Mouse (Mus musculus) kidney, embryonic 14.5 days (tissue): ENCODE data around the gene Gm49325. TPM values are rescaled to one million over a fixed set of nuclear protein-coding genes. Genes with fewer than 3 reads are reported as not detected.

Experiments used
- ATAC-seq: fragments of 200-750 bp; cut with Nextera tagmentation; 2 replicates; pipeline ENCODE4 v1.8.0; 2017; ENCODE audit warnings: moderate number of reproducible peaks, mild to moderate bottlenecking, moderate TSS enrichment, moderate library complexity; ENCODE audit not compliant: low FRiP score, low TSS enrichment
- H3K27ac ChIP-seq: fragments of 300-500 bp; sonication (generic); 2 replicates; pipeline ENCODE4 v1.5.1; 2014; ENCODE audit warnings: low read depth, mild to moderate bottlenecking, low read length, moderate library complexity, mixed read lengths
- H3K27me3 ChIP-seq: fragments of 300-500 bp; sonication (generic); 2 replicates; pipeline ENCODE4 v1.6.1; 2014; ENCODE audit warnings: mild to moderate bottlenecking, low read length; ENCODE audit not compliant: control insufficient read depth, insufficient read depth
- H3K36me3 ChIP-seq: fragments of 300-500 bp; sonication (generic); 2 replicates; pipeline ENCODE4 v1.6.1; 2014; ENCODE audit warnings: low read length, mixed read lengths; ENCODE audit not compliant: control insufficient read depth, insufficient read depth
- H3K4me1 ChIP-seq: fragments of 300-500 bp; sonication (generic); 2 replicates; pipeline ENCODE4 v1.6.1; 2014; ENCODE audit warnings: low read length, mixed read lengths; ENCODE audit not compliant: control insufficient read depth, insufficient read depth
- H3K4me2 ChIP-seq: fragments of 300-500 bp; sonication (generic); replicated peaks from 2 replicates; pipeline ENCODE4 v1.6.1; 2014; ENCODE audit warnings: low read depth, mild to moderate bottlenecking, low read length
- H3K4me3 ChIP-seq: fragments of 300-500 bp; sonication (generic); 2 replicates; pipeline ENCODE4 v1.5.1; 2014; ENCODE audit warnings: mild to moderate bottlenecking, low read length
- H3K9ac ChIP-seq: fragments of 300-500 bp; sonication (generic); 2 replicates; pipeline ENCODE4 v1.6.1; 2014; ENCODE audit warnings: low read depth, mild to moderate bottlenecking, low read length, moderate library complexity
- H3K9me3 ChIP-seq: fragments of 300-500 bp; sonication (generic); 2 replicates; pipeline ENCODE4 v1.6.1; 2016; ENCODE audit warnings: low read length; ENCODE audit not compliant: control insufficient read depth
- WGBS: fragments of 180-500 bp; shearing (Covaris S2); extraction: QIAGEN DNeasy Blood & Tissue Kit; methylation state at CpG from one replicate; pipeline ENCODE4 v1.1.7; 2014; 5-methylcytosine and 5-hydroxymethylcytosine counted together
- polyA plus RNA-seq: library from polyadenylated mRNA; unstranded; fragments of >200 nt; fragmentation: Nextera tagmentation; extraction: Ambion mirVana; gene quantifications from 2 replicates; pipeline ENCODE4 v1.2.1, GENCODE M21; 2014

The Gm49325 gene
- polyA plus RNA-seq, 1 experiment from 2014 or later, result 1.2 TPM

DNA sequence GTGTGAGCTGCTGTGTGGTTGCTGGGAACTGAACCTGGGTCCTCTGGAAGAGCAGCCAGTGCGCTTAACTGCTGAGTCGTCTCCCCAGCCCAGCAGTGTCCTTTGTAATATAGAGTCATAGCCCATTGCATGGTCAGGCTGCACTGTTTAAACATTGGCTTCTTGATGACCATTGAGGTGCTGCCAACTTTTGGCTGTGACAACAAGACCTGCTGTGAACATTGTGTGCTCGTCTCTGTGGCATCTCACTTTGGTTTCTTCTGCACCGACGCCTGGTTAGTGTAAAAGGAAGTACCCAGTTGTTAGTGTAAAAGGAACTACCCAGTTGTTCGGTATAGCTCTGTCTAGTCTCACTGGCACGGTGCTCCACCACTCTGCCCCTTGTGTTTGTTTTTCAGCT lies 20.6 kb downstream of the Gm49325 start:
- WGBS, result 66% methylated on average over 7 of the region's 7 CpGs
- H3K9me3 ChIP-seq, result no peaks in the 10 kb centered on the region

DNA sequence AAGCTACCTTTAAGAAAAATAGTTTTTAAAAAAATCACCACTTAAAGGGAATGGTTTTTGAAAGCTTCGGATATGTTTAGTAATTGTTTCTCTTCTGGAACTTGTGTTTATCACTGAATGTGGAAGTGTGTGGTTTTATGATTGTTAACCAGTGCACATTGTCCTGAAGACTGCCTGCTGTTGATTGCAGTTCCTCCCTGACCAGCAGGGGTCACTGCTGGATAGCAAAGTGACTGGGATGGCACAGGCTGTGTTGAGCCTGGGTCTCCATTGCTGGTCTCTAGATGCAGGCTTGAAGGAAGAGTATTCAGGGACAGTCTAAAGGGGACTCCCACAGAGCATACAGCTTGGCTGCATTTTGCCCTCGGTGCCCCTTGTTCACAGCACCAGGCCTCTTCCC lies 21.5 kb downstream of the Gm49325 start:
- H3K4me1 ChIP-seq, result peaks cover 11% of the 10 kb centered on the region; the same call in 1 of the 2 replicates
- no peak overlapping the region for H3K4me2 ChIP-seq
- no peak overlapping the region for H3K4me3 ChIP-seq
- H3K36me3 ChIP-seq, result peaks cover 13% of the 10 kb centered on the region
- 45% methylated on average over 2 of the region's 2 CpGs for WGBS
- H3K9me3 ChIP-seq, result no peaks in the 10 kb centered on the region
- peak; percentile 38; the same call in 1 of the 2 replicates for ATAC-seq
- H3K27ac ChIP-seq, result no peak overlapping the region
- H3K9ac ChIP-seq, result no peak overlapping the region
- H3K27me3 ChIP-seq, result no peaks in the 10 kb centered on the region

More for the DNA sequence above, 20.6 kb downstream of the Gm49325 start:
- Histone ChIP-seq H3K4me3 (no peak overlapping the region), H3K4me1 (peaks cover 11% of the 10 kb centered on the region; the same call in 1 of the 2 replicates), H3K27ac (no peak overlapping the region), H3K9ac (no peak overlapping the region), H3K27me3 (no peaks in the 10 kb centered on the region), H3K36me3 (peaks cover 6% of the 10 kb centered on the region), H3K4me2 (no peak overlapping the region)
- ATAC-seq, result no peak

DNA sequence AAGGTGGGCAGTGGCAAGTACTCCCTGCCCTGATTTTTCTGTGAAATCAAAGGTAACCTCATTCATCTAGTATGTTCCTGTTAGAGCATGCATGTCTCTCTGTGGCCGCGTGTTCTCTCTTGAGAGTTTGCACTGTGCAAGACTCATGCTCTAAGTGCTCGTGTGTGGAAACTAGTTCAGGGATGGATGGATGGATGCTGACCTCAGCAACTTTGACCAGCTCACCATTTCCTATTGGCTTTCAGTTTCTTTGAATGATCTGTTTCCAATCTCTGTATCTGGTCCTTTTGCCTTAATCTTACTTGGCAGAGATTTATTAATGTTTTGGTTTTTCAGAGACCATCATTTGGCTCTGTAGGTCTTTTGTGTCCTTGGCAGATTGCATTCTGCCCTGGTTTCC lies 23.2 kb downstream of the Gm49325 start:
- ATAC-seq, result no peak
- H3K27ac ChIP-seq, result no peak overlapping the region
- 82% methylated on average over 3 of the region's 3 CpGs for WGBS
- no peaks in the 10 kb centered on the region for H3K27me3 ChIP-seq
- H3K4me2 ChIP-seq, result no peak overlapping the region
- no peak overlapping the region for H3K9ac ChIP-seq
- peaks cover 23% of the 10 kb centered on the region for H3K36me3 ChIP-seq
- H3K4me1 ChIP-seq, result peaks cover 6% of the 10 kb centered on the region; the same call in 1 of the 2 replicates
- no peak overlapping the region for H3K4me3 ChIP-seq
- no peaks in the 10 kb centered on the region for H3K9me3 ChIP-seq

- Histone ChIP-seq H3K4me3 (no peak overlapping the region), H3K36me3 (peaks cover 28% of the 10 kb centered on the region), H3K9me3 (no peaks in the 10 kb centered on the region), H3K9ac (no peak overlapping the region), H3K4me2 (no peak overlapping the region), H3K4me1 (peaks cover 6% of the 10 kb centered on the region; the same call in 1 of the 2 replicates), H3K27me3 (no peaks in the 10 kb centered on the region), H3K27ac (no peak overlapping the region)
- 90% methylated on average over 1 of the region's 1 CpGs for WGBS
- no peak for ATAC-seq
These were observed 24.0 kb downstream of the Gm49325 start for GRCm38 (mm10) chr10:77629970-77630369.

- no peak overlapping the region for H3K9ac ChIP-seq
- H3K4me2 ChIP-seq, result no peak overlapping the region
- H3K4me3 ChIP-seq, result no peak overlapping the region
- no peak for ATAC-seq
- no peak overlapping the region for H3K27ac ChIP-seq
- 77% methylated on average over 6 of the region's 6 CpGs for WGBS
- H3K27me3 ChIP-seq, result no peaks in the 10 kb centered on the region
- H3K36me3 ChIP-seq, result peaks cover 54% of the 10 kb centered on the region
- 0 out of 2 replicates have a peak, but pooled peaks cover 3% of the 10 kb centered on the region for H3K4me1 ChIP-seq
- no peaks in the 10 kb centered on the region for H3K9me3 ChIP-seq
These were observed 28.0 kb downstream of the Gm49325 start for GRCm38 (mm10) chr10:77634016-77634415.

GRCm38 (mm10) chr10:77634452-77635231 lies 28.6 kb downstream of the Gm49325 start:
- no peak overlapping the region for H3K27ac ChIP-seq
- H3K9ac ChIP-seq, result no peak overlapping the region
- no peak for ATAC-seq
- no peaks in the 10 kb centered on the region for H3K27me3 ChIP-seq
- H3K4me2 ChIP-seq, result no peak overlapping the region
- H3K9me3 ChIP-seq, result no peaks in the 10 kb centered on the region
- peaks cover 54% of the 10 kb centered on the region for H3K36me3 ChIP-seq
- H3K4me3 ChIP-seq, result no peak overlapping the region
- 70% methylated on average over 13 of the region's 13 CpGs for WGBS
- H3K4me1 ChIP-seq, result 0 out of 2 replicates have a peak, but pooled peaks cover 3% of the 10 kb centered on the region

DNA sequence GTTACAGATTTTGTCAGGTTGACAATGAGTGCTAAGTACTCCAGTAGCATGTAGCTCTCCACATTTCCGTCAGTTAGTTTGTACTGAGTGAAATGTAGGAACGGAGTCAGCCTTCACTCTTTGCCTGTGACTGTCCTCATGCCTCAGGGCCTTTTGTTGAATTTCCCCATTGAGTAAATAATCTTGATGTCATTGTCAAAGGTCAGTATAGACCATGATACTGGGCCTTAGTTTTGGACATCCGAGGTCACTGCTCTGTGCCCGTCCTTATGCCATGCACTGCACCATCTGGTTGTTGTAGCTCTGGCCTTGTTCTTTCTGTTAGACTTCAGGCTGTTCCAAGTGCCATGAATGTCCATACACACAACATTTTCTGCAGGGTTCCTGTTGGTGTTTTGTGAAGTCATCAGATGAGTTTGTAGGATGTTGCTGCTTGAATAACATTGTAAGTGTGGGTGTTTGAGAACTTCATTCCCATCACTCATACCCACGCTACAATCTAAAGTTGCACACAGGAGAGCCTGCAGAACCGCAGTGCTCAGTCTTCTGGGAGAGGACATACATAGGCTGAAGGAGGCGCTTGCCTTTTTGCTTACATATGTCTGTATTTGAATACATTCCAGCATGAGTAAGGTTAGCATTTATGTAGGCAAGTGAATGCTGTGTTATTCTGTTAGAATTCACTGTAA lies 30.4 kb downstream of the Gm49325 start:
- no peak overlapping the region for H3K4me2 ChIP-seq
- no peak for ATAC-seq
- H3K36me3 ChIP-seq, result peaks cover 61% of the 10 kb centered on the region
- no peak overlapping the region for H3K27ac ChIP-seq
- no peak overlapping the region for H3K4me3 ChIP-seq
- H3K27me3 ChIP-seq, result no peaks in the 10 kb centered on the region
- no peak overlapping the region for H3K9ac ChIP-seq
- H3K4me1 ChIP-seq, result 0 out of 2 replicates have a peak, but pooled peaks cover 3% of the 10 kb centered on the region
- 91% methylated on average over 7 of the region's 7 CpGs for WGBS
- H3K9me3 ChIP-seq, result no peaks in the 10 kb centered on the region

- peaks cover 65% of the 10 kb centered on the region for H3K36me3 ChIP-seq
- no peak overlapping the region for H3K27ac ChIP-seq
- no peaks in the 10 kb centered on the region for H3K27me3 ChIP-seq
- H3K9me3 ChIP-seq, result no peaks in the 10 kb centered on the region
- WGBS, result 86% methylated on average over 6 of the region's 6 CpGs
- no peak for ATAC-seq
- 0 out of 2 replicates have a peak, but pooled peaks cover 3% of the 10 kb centered on the region for H3K4me1 ChIP-seq
- H3K4me2 ChIP-seq, result no peak overlapping the region
- H3K9ac ChIP-seq, result no peak overlapping the region
- H3K4me3 ChIP-seq, result no peak overlapping the region
These were observed 33.0 kb downstream of the Gm49325 start for GRCm38 (mm10) chr10:77638956-77639355.

GRCm38 (mm10) chr10:77643160-77643559 lies 37.2 kb downstream of the Gm49325 start:
- 75% methylated on average over 7 of the region's 7 CpGs for WGBS
- no peak overlapping the region for H3K9ac ChIP-seq
- peaks cover 69% of the 10 kb centered on the region for H3K36me3 ChIP-seq
- H3K27ac ChIP-seq, result no peak overlapping the region
- H3K4me2 ChIP-seq, result no peak overlapping the region
- ATAC-seq, result no peak
- no peaks in the 10 kb centered on the region for H3K4me1 ChIP-seq
- no peaks in the 10 kb centered on the region for H3K27me3 ChIP-seq
- no peak overlapping the region for H3K4me3 ChIP-seq
- no peaks in the 10 kb centered on the region for H3K9me3 ChIP-seq
